Mouse (Mus musculus) forebrain, postnatal 0 days (tissue): Measurements from ENCODE around the gene Vti1b. TPM values are rescaled to one million over a fixed set of nuclear protein-coding genes. Genes with fewer than 3 reads are reported as not detected.
"Not testable (repeated sequence)": the region's sequence is repeated elsewhere in the genome, so short reads cannot be mapped to it uniquely, and the experiment has no call there.

Experiments
- ATAC-seq: fragments of 200-750 bp; cut with Nextera tagmentation; 2 replicates; pipeline ENCODE4 v1.8.0; 2017; ENCODE audit warnings: mild to moderate bottlenecking, moderate library complexity
- DNase-seq: peaks from one replicate; pipeline ENCODE4 v3.0.0-alpha.2; 2015
- H3K27ac ChIP-seq: fragments of 300-500 bp; sonication (generic); 2 replicates; pipeline ENCODE4 v1.5.1; 2014; ENCODE audit warnings: low read depth, mild to moderate bottlenecking, antibody characterized with exemption, low read length, moderate library complexity, mixed read lengths
- H3K27me3 ChIP-seq: fragments of 300-500 bp; sonication (generic); 2 replicates; pipeline ENCODE4 v1.6.1; 2014; ENCODE audit warnings: mild to moderate bottlenecking, low read length, mixed read lengths; ENCODE audit not compliant: insufficient read depth
- H3K36me3 ChIP-seq: fragments of 300-500 bp; sonication (generic); 2 replicates; pipeline ENCODE4 v1.6.1; 2014; ENCODE audit warnings: mild to moderate bottlenecking, moderate library complexity; ENCODE audit not compliant: insufficient read depth
- H3K4me1 ChIP-seq: fragments of 300-500 bp; sonication (generic); 2 replicates; pipeline ENCODE4 v1.6.1; 2014; ENCODE audit warnings: antibody characterized with exemption; ENCODE audit not compliant: insufficient read depth
- H3K4me2 ChIP-seq: fragments of 300-500 bp; sonication (generic); 2 replicates; pipeline ENCODE4 v1.6.1; 2014; ENCODE audit warnings: low read depth, mild to moderate bottlenecking, moderate library complexity
- H3K4me3 ChIP-seq: fragments of 300-500 bp; sonication (generic); 2 replicates; pipeline ENCODE4 v1.5.1; 2014; ENCODE audit warnings: low read depth, low read length, mixed read lengths
- H3K9ac ChIP-seq: fragments of 300-500 bp; sonication (generic); 2 replicates; pipeline ENCODE4 v1.6.1; 2014; ENCODE audit warnings: mild to moderate bottlenecking
- H3K9me3 ChIP-seq: fragments of 300-500 bp; sonication (generic); 2 replicates; pipeline ENCODE4 v1.6.1; 2016; ENCODE audit warnings: low read length
- CTCF ChIP-seq: sonication (generic); IDR thresholded peaks from 2 replicates; pipeline ENCODE4 v1.5.1; 2016; ENCODE audit warnings: antibody characterized with exemption, control low read depth, low read depth
- WGBS: fragments of 180-500 bp; shearing (Covaris S2); extraction: QIAGEN DNeasy Blood & Tissue Kit; methylation state at CpG from one replicate; pipeline ENCODE4 v1.1.7; 2014; 5-methylcytosine and 5-hydroxymethylcytosine counted together
- polyA plus RNA-seq: library from polyadenylated mRNA; unstranded; fragments of >200 nt; fragmentation: Nextera tagmentation; extraction: Ambion mirVana; gene quantifications from 2 replicates; pipeline ENCODE4 v1.2.1, GENCODE M21; 2015
- total RNA-seq: library from RNA; depleted of rRNA; stranded (reverse); fragments of >200 nt; gene quantifications from 2 replicates; pipeline ENCODE4 v1.2.3, GENCODE M21; 2014

The Vti1b gene
- total and polyA plus RNA-seq, 2 experiments from 2014 or later, result 97.6 to 218 TPM

- Histone ChIP-seq H3K36me3 (no peaks in the 10 kb centered on the region), H3K4me2 (no peak overlapping the region), H3K4me3 (no peak overlapping the region), H3K4me1 (peaks cover 12% of the 10 kb centered on the region), H3K9me3 (no peaks in the 10 kb centered on the region), H3K9ac (no peak overlapping the region), H3K27me3 (no peaks in the 10 kb centered on the region), H3K27ac (no peak overlapping the region)
- ATAC-seq, result no peak
- WGBS, result 6% methylated on average over 3 of the region's 3 CpGs
- peak; percentile 57 for TF ChIP-seq CTCF
- peak; percentile 43 for DNase-seq
These were observed 21.0 kb upstream of the Vti1b start for GRCm38 (mm10) chr12:79193441-79193840.

- DNase-seq, result no peak
- H3K9ac ChIP-seq, result peak within 1 kb of the TSS; percentile 57
- peaks cover 10% of the 10 kb centered on the region for H3K36me3 ChIP-seq
- peak within 1 kb of the TSS; percentile 76 for H3K4me2 ChIP-seq
- peaks cover 12% of the 10 kb centered on the region for H3K4me1 ChIP-seq
- TF ChIP-seq CTCF, result no peak
- no peaks in the 10 kb centered on the region for H3K9me3 ChIP-seq
- H3K27ac ChIP-seq, result peak within 1 kb of the TSS; percentile 60; the same call in 1 of the 2 replicates
- WGBS, result 67% methylated on average over 6 of the region's 6 CpGs
- H3K4me3 ChIP-seq, result peak within 1 kb of the TSS; percentile 62
- no peaks in the 10 kb centered on the region for H3K27me3 ChIP-seq
- ATAC-seq, result no peak
These were observed 19.7 kb upstream of the Vti1b start, which contains the start of gene Rdh11 for GRCm38 (mm10) chr12:79192193-79192592. TSS of gene Rdh11 (minus strand) at chr12:79192293.

GRCm38 (mm10) chr12:79191701-79192100 is 19.2 kb upstream of the Vti1b start:
- WGBS, result 6% methylated on average over 14 of the region's 14 CpGs
- peak; percentile 74 for TF ChIP-seq CTCF
- ATAC-seq, result peak; percentile 93

GRCm38 (mm10) chr12:79190931-79191673 is 18.6 kb upstream of the Vti1b start:
- TF ChIP-seq CTCF, result peak; percentile 30; the same call in 1 of the 2 replicates
- ATAC-seq (peak; percentile 98), DNase-seq (peak; percentile 87)
- Histone ChIP-seq H3K4me2 (peak overlapping the region; percentile 76), H3K36me3 (peaks cover 20% of the 10 kb centered on the region), H3K9ac (peak overlapping the region; percentile 57), H3K4me1 (peaks cover 12% of the 10 kb centered on the region), H3K4me3 (peak overlapping the region; percentile 62), H3K27ac (peak overlapping the region; percentile 60; the same call in 1 of the 2 replicates), H3K27me3 (no peaks in the 10 kb centered on the region), H3K9me3 (no peaks in the 10 kb centered on the region)
- WGBS, result under 1% methylated on average over 18 of the region's 18 CpGs

More at GRCm38 (mm10) chr12:79191701-79192100, 19.2 kb upstream of the Vti1b start:
- H3K36me3 ChIP-seq, result peaks cover 14% of the 10 kb centered on the region
- peak; percentile 87 for DNase-seq
- no peaks in the 10 kb centered on the region for H3K9me3 ChIP-seq
- H3K27me3 ChIP-seq, result no peaks in the 10 kb centered on the region
- H3K4me3 ChIP-seq, result peak overlapping the region; percentile 62
- H3K4me1 ChIP-seq, result peaks cover 12% of the 10 kb centered on the region
- H3K4me2 ChIP-seq, result peak overlapping the region; percentile 76
- peak overlapping the region; percentile 57 for H3K9ac ChIP-seq
- H3K27ac ChIP-seq, result peak overlapping the region; percentile 60; the same call in 1 of the 2 replicates

- H3K4me1 ChIP-seq, H3K4me2 ChIP-seq, ATAC-seq, DNase-seq, H3K27ac ChIP-seq, H3K27me3 ChIP-seq, H3K9me3 ChIP-seq, H3K4me3 ChIP-seq, H3K9ac ChIP-seq: not testable (repeated sequence)
- peaks cover 67% of the 10 kb centered on the region for H3K36me3 ChIP-seq
- WGBS, result 88% methylated on average over 6 of the region's 6 CpGs
These were observed 12.7 kb upstream of the Vti1b start for GRCm38 (mm10) chr12:79185160-79185559.

GRCm38 (mm10) chr12:79175998-79176397 is 3.5 kb upstream of the Vti1b start:
- Histone ChIP-seq H3K36me3 (peaks cover 40% of the 10 kb centered on the region), H3K9me3 (no peaks in the 10 kb centered on the region), H3K27me3 (no peaks in the 10 kb centered on the region), H3K4me1 (peaks cover 6% of the 10 kb centered on the region), H3K27ac (no peak overlapping the region), H3K4me3 (no peak overlapping the region), H3K4me2 (no peak overlapping the region), H3K9ac (no peak overlapping the region)
- ATAC-seq, result no peak
- no peak for TF ChIP-seq CTCF
- DNase-seq, result no peak
- 95% methylated on average over 5 of the region's 5 CpGs for WGBS

GRCm38 (mm10) chr12:79173721-79174120 is 1.3 kb upstream of the Vti1b start:
- no peak for TF ChIP-seq CTCF
- Histone ChIP-seq H3K36me3 (peaks cover 36% of the 10 kb centered on the region), H3K4me2 (no peak overlapping the region), H3K9me3 (no peaks in the 10 kb centered on the region), H3K9ac (no peak overlapping the region), H3K27ac (no peak overlapping the region), H3K27me3 (no peaks in the 10 kb centered on the region), H3K4me3 (no peak overlapping the region), H3K4me1 (peaks cover 6% of the 10 kb centered on the region)
- no peak for ATAC-seq
- 85% methylated on average over 5 of the region's 5 CpGs for WGBS
- no peak for DNase-seq
